8 mouse cellular contexts compared by ENCODE assay signal in genomic region chr2:73566162-73566561, GRCm38 (mm10). TPM values are rescaled to one million over a fixed set of nuclear protein-coding genes. Genes with fewer than 3 reads are reported as not detected.
DNase-seq lines count a peak whose midpoint lies in the region; ATAC-seq and TF ChIP-seq lines count a peak whose summit lies in the region.

No protein-coding gene starts in this region.

- DNase-seq in right cerebral cortex, postnatal 14 days = peak; percentile 56
- DNase-seq in right cerebral cortex, postnatal 36 days (ENCODE audit: low spot score in 2 of 2) = no peak
- peak; percentile 61 for DNase-seq in liver, postnatal 0 days
- DNase-seq in thymus, postnatal 0 days (ENCODE audit: low spot score) = peak; percentile 37
- DNase-seq in cerebellum, adult 8-10 months = no peak
- no peak for DNase-seq in frontal cortex, postnatal 14 days (ENCODE audit: low spot score in 2 of 2)

- H3K4me3 ChIP-seq in forebrain, embryonic 12.5 days (replicated peaks) = no peak overlapping the region
- H3K4me3 ChIP-seq in forebrain, embryonic 13.5 days = no peak overlapping the region
- no peak overlapping the region for H3K4me3 ChIP-seq in liver, postnatal 0 days (ENCODE audit: low read depth, low read length)

- no peak overlapping the region for H3K27ac ChIP-seq in forebrain, embryonic 12.5 days
- H3K27ac ChIP-seq in forebrain, embryonic 13.5 days = no peak overlapping the region
- H3K27ac ChIP-seq in liver, postnatal 0 days (ENCODE audit: low read depth) = no peak overlapping the region

- peaks cover 14% of the 10 kb centered on the region for H3K4me1 ChIP-seq in forebrain, embryonic 12.5 days
- H3K4me1 ChIP-seq in forebrain, embryonic 13.5 days = peaks cover 13% of the 10 kb centered on the region
- H3K4me1 ChIP-seq in liver, postnatal 0 days (ENCODE audit: insufficient read depth) = peaks cover 7% of the 10 kb centered on the region

- 17% methylated on average over 7 of the region's 7 CpGs for WGBS in forebrain, embryonic 12.5 days
- 12% methylated on average over 7 of the region's 7 CpGs for WGBS in forebrain, embryonic 13.5 days
- 20% methylated on average over 7 of the region's 7 CpGs for WGBS in liver, postnatal 0 days (ENCODE audit: insufficient replicate concordance)

- H3K4me2 ChIP-seq in forebrain, embryonic 12.5 days = no peak overlapping the region
- no peak overlapping the region for H3K4me2 ChIP-seq in forebrain, embryonic 13.5 days
- H3K4me2 ChIP-seq in liver, postnatal 0 days (ENCODE audit: low read depth, low read length) = no peak overlapping the region

- TF ChIP-seq EP300 in liver, postnatal 0 days (IDR thresholded peaks at IDR 0.05; ENCODE audit: low read depth) = no peak

- peak; percentile 25; the same call in 1 of the 2 replicates for ATAC-seq in forebrain, embryonic 12.5 days (ENCODE audit: low FRiP score)
- no peak for ATAC-seq in forebrain, embryonic 13.5 days
- no peak for ATAC-seq in liver, postnatal 0 days

- peaks cover 14% of the 10 kb centered on the region; the same call in 1 of the 2 replicates for H3K27me3 ChIP-seq in forebrain, embryonic 12.5 days
- H3K27me3 ChIP-seq in forebrain, embryonic 13.5 days = peaks cover 5% of the 10 kb centered on the region; the same call in 1 of the 2 replicates
- no peaks in the 10 kb centered on the region for H3K27me3 ChIP-seq in liver, postnatal 0 days (ENCODE audit: insufficient read depth, low read length)

- TF ChIP-seq CTCF in liver, postnatal 0 days (IDR thresholded peaks at IDR 0.05; ENCODE audit: low read depth) = peak; percentile 72

- no peaks in the 10 kb centered on the region for H3K36me3 ChIP-seq in forebrain, embryonic 12.5 days (replicated peaks)
- no peaks in the 10 kb centered on the region for H3K36me3 ChIP-seq in forebrain, embryonic 13.5 days (ENCODE audit: poor library complexity, severe bottlenecking)
- H3K36me3 ChIP-seq in liver, postnatal 0 days (replicated peaks; ENCODE audit: insufficient read depth, low read length) = no peaks in the 10 kb centered on the region

- no peaks in the 10 kb centered on the region for H3K9me3 ChIP-seq in forebrain, embryonic 12.5 days
- no peaks in the 10 kb centered on the region for H3K9me3 ChIP-seq in forebrain, embryonic 13.5 days (replicated peaks)
- H3K9me3 ChIP-seq in liver, postnatal 0 days (ENCODE audit: low read length) = no peaks in the 10 kb centered on the region

- no peak overlapping the region for H3K9ac ChIP-seq in forebrain, embryonic 12.5 days
- no peak overlapping the region for H3K9ac ChIP-seq in forebrain, embryonic 13.5 days
- no peak overlapping the region for H3K9ac ChIP-seq in liver, postnatal 0 days (replicated peaks)

RNA-seq across cellular contexts. Expression of gene Chrna1, which starts 14.0 kb away (rescaled TPM):
- 0.10 and 0.15 TPM in 2 replicates for polyA plus RNA-seq in forebrain, embryonic 12.5 days (2016; fragmentation: Nextera tagmentation; extraction: Ambion mirVana)
- polyA plus RNA-seq in forebrain, embryonic 13.5 days (2015; fragmentation: Nextera tagmentation; extraction: Ambion mirVana) = 0.11 and 0.27 TPM in 2 replicates
- polyA plus RNA-seq in liver, postnatal 0 days (2015; fragmentation: Nextera tagmentation; extraction: Ambion mirVana) = 0.06 and 0.18 TPM in 2 replicates
- 0.42 and 0.58 TPM in 2 replicates for polyA plus RNA-seq in thymus, postnatal 0 days (2015; fragmentation: Nextera tagmentation; extraction: Ambion mirVana)

RNA-seq across cellular contexts. Expression of gene Wipf1, which starts 36.6 kb away (rescaled TPM):
- 4.3 and 5.5 TPM in 2 replicates for polyA plus RNA-seq in forebrain, embryonic 12.5 days (2016; fragmentation: Nextera tagmentation; extraction: Ambion mirVana)
- 2.4 and 2.8 TPM in 2 replicates for polyA plus RNA-seq in forebrain, embryonic 13.5 days (2015; fragmentation: Nextera tagmentation; extraction: Ambion mirVana)
- polyA plus RNA-seq in liver, postnatal 0 days (2015; fragmentation: Nextera tagmentation; extraction: Ambion mirVana) = 4.3 TPM in 2 replicates
- polyA plus RNA-seq in thymus, postnatal 0 days (2015; fragmentation: Nextera tagmentation; extraction: Ambion mirVana) = 22.2 and 25.1 TPM in 2 replicates

Comparison
In these comparisons a context has a peak if more than half of its experiments do, and no peak if none do; other contexts are left out.
1. DNase-seq: peak in right cerebral cortex, postnatal 14 days (single experiment), liver, postnatal 0 days (single experiment) and thymus, postnatal 0 days (single experiment); none in right cerebral cortex, postnatal 36 days (0 of 2), cerebellum, adult 8-10 months (single experiment) and frontal cortex, postnatal 14 days (0 of 2).